Mouse (Mus musculus): Measurements from ENCODE around the gene Gm3159.
"Not testable (repeated sequence)": the region's sequence is repeated elsewhere in the genome, so short reads cannot be mapped to it uniquely, and the experiment has no call there.

The Gm3159 gene

GRCm38 (mm10) chr14:4397226-4397625 lies at the start of gene Gm3159:
TSS of gene Gm3159 (plus strand) at chr14:4397526.
- not testable (repeated sequence) for DNase-seq (ENCODE audit: low read depth, low spot score)

GRCm38 (mm10) chr14:4368991-4369390 lies 28.3 kb upstream of the Gm3159 start:
- DNase-seq (ENCODE audit: low read depth, low spot score) = not testable (repeated sequence)

DNA sequence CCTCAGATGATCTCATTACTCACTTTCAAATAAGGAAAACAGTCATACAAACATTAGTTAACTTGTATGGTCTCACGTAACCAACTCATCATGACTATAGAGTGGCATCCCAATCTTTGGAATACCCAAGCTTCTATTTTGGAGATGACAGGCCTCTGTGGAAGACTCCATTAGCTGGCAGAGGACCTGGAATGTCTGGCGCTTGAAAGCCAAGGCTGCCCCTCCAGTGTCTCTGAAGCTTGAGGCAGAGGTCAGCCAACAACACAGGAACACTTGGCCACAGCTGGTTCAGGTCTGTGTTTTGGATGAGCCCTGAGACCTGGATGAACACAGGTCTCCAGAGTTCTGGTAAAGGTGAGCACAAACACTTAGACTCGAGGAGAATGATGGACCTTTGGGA lies 27.6 kb upstream of the Gm3159 start:
- DNase-seq (ENCODE audit: low read depth, low spot score) = not testable (repeated sequence)

DNA sequence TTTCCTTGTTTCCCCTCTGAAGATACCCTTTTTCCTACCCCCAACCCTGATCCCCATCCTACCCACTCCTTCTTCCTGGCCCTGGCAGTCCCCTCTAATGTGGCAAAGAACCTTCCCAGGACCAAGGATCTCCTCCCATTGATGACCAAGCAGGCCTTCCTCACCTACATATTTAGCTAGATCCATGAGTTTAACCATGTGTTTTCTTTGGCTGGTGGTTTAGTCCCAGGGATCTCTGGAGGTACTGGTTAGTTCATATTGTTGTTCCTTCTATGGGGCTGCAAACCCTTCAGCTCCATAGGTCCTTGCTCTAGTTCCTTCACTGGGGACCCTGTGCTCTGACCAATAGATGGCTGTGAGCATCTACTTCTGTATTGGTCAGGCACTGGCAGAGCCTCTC lies 19.5 kb upstream of the Gm3159 start:
- DNase-seq (ENCODE audit: low read depth, low spot score) = not testable (repeated sequence)

GRCm38 (mm10) chr14:4385606-4386005 lies 11.7 kb upstream of the Gm3159 start:
- not testable (repeated sequence) for DNase-seq (ENCODE audit: low read depth, low spot score)

GRCm38 (mm10) chr14:4392841-4393530 lies 4.3 kb upstream of the Gm3159 start:
- DNase-seq (ENCODE audit: low read depth, low spot score) = not testable (repeated sequence)

GRCm38 (mm10) chr14:4398624-4399023 lies 1.3 kb downstream of the Gm3159 start:
- DNase-seq (ENCODE audit: low read depth, low spot score) = not testable (repeated sequence)

- DNase-seq (ENCODE audit: low read depth, low spot score) = not testable (repeated sequence)
Observed at GRCm38 (mm10) chr14:4400115-4400789, 2.9 kb downstream of the Gm3159 start.

GRCm38 (mm10) chr14:4401245-4401644 lies 3.9 kb downstream of the Gm3159 start:
- DNase-seq (ENCODE audit: low read depth, low spot score) = not testable (repeated sequence)

DNA sequence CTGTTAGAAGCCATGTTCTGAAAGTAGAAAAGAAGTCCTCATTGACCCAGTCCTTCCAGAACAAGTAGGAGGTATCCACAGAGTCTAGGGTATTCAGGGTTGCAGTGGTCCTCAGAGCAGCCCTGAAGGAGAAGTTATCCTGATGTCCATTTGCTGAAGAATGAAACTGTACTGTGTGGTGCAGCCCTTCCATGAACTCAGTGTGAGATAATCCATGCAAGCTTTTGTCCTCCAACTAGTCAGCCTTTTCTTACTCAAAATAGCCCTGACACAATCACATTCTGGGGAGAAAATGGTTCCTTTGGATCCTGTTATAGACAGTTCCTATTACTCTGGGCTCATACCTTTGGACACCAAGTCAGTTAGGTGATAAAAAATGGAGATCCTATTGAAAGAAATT lies 6.5 kb downstream of the Gm3159 start:
- not testable (repeated sequence) for DNase-seq (ENCODE audit: low read depth, low spot score)

DNA sequence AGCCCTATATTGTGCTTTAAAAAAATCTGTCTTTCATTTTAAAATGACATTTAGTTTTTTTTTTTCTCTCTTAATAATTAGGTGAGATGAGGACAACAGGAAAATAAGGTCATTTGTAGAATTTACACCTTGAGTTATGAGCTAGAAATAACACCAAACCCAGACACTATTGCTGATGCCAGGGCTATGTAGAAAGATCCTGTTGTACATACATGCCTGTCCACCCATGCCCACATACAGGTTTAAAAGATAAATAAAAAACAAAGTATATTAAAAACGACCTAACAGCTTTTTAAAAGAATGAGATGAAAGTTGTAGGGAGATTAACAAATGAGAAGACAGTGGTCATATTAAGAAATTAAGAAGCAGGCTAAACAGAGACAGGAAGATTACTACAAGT lies 12.6 kb downstream of the Gm3159 start:
- not testable (repeated sequence) for DNase-seq (ENCODE audit: low read depth, low spot score)

DNA sequence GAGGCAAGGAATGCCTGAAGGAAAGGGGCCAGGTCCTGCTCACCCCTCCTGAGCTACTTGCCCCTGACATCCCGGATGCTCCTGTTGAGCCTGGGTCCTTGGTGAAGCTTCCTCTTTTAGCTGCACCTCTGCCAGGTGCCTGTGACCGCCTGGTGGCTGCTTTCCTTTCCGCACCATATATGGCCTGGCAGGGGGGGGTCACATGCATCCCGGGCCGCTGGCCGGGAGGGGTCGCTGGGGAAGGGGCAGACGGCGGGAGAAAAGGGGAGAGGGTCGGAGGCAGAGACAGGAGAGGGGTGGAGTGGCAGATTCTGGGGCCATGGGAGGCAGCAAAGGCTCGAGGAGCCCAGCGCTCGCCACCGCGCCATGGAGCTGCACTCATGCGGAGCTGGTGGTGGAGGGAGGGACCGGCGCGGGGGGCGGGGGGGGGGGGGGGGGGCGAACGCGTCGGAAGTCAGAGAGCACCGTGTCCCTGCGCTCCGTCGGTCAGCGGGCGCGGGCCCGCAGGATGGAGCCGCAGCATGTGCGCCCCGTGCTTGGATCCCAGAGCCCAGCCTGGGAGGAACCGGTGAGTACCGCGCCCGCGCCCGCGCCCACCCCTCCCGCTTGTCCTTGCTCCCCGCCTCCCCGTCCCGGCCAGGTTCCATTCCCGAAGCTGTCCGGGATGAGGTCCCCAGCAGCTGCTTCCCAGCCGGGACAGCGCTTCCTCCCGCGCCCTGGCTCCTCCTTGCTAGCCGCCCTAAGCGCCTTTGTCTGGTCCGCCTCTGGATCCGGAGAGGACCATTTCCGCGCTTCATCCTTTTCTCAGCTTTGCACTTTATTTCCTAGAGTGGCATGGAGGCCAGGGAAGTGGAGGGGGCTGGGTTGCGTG lies 17.9 kb downstream of the Gm3159 start, which contains the start of gene Gm3164:
TSS of gene Gm3164 (plus strand) at position 484 of the 871 bp plus-strand sequence.
- DNase-seq (ENCODE audit: low read depth, low spot score) = not testable (repeated sequence)

- not testable (repeated sequence) for DNase-seq (ENCODE audit: low read depth, low spot score)
Observed at GRCm38 (mm10) chr14:4430692-4431091, 33.4 kb downstream of the Gm3159 start, which contains the start of gene Gm3173. TSS of gene Gm3173 (plus strand) at chr14:4430992.
